Mouse (Mus musculus) brain, embryonic 14.5 days (tissue): ENCODE measurements around the gene Pla2g4f.

Experiments used
- CTCF ChIP-seq: fragments of 200-500 bp; IDR thresholded peaks from 2 replicates; pipeline ENCODE4 v1.5.1; 2012; ENCODE audit warnings: inconsistent platforms, mild to moderate bottlenecking, moderate library complexity, borderline replicate concordance; ENCODE audit not compliant: insufficient read depth, insufficient read length; ENCODE audit errors: extremely low read depth
- POLR2A ChIP-seq: fragments of 200-500 bp; IDR thresholded peaks from 2 replicates; pipeline ENCODE4 v1.6.1; 2012; ENCODE audit warnings: mild to moderate bottlenecking, inconsistent platforms, borderline replicate concordance; ENCODE audit not compliant: poor library complexity, insufficient read depth, insufficient read length, severe bottlenecking; ENCODE audit errors: extremely low read depth

GRCm38 (mm10) chr2:120288401-120288800 lies 25.6 kb downstream of the Pla2g4f start:
- no peak for TF ChIP-seq CTCF
- no peak for TF ChIP-seq POLR2A
